Mouse (Mus musculus) ES-Bruce4 (cell line): ENCODE measurements around the gene Selenon. TPM values are rescaled to one million over a fixed set of nuclear protein-coding genes. Genes with fewer than 3 reads are reported as not detected.

Experiments used
- H3K27ac ChIP-seq: 2 replicates; pipeline ENCODE4 v1.5.1; 2012; ENCODE audit warnings: low read length, inconsistent platforms; ENCODE audit not compliant: insufficient read depth
- H3K27me3 ChIP-seq: 2 replicates; pipeline ENCODE4 v1.6.1; 2012; ENCODE audit warnings: mild to moderate bottlenecking, low read length, inconsistent platforms; ENCODE audit not compliant: control insufficient read depth, poor library complexity, insufficient read depth, severe bottlenecking
- H3K36me3 ChIP-seq: 2 replicates; pipeline ENCODE4 v1.6.1; 2012; ENCODE audit warnings: inconsistent platforms, mild to moderate bottlenecking, low read length, moderate library complexity; ENCODE audit not compliant: control insufficient read depth, poor library complexity, insufficient read depth, severe bottlenecking
- H3K4me1 ChIP-seq: one replicate; pipeline ENCODE4 v1.8.1; 2011; ENCODE audit warnings: low read length; ENCODE audit not compliant: control insufficient read depth, insufficient read depth
- H3K4me3 ChIP-seq: 2 replicates; pipeline ENCODE4 v1.5.1; 2011; ENCODE audit warnings: low read depth, mild to moderate bottlenecking, low read length
- H3K9ac ChIP-seq: 2 replicates; pipeline ENCODE4 v1.6.1; 2012; ENCODE audit warnings: low read depth, mild to moderate bottlenecking, inconsistent platforms; ENCODE audit not compliant: poor library complexity, severe bottlenecking
- H3K9me3 ChIP-seq: replicated peaks from 2 replicates; pipeline ENCODE4 v1.6.1; 2012; ENCODE audit warnings: mild to moderate bottlenecking, low read length, inconsistent platforms; ENCODE audit not compliant: control insufficient read depth, poor library complexity, insufficient read depth, severe bottlenecking
- CTCF ChIP-seq: IDR thresholded peaks from one replicate; pipeline ENCODE4 v1.8.1; 2011; ENCODE audit warnings: low read depth, low read length
- EP300 ChIP-seq: IDR thresholded peaks from 2 replicates; pipeline ENCODE4 v1.6.1; 2011; ENCODE audit warnings: low read depth, low read length; ENCODE audit not compliant: insufficient read depth
- POLR2A ChIP-seq: IDR thresholded peaks from one replicate; pipeline ENCODE4 v1.8.1; 2011; ENCODE audit warnings: low read length; ENCODE audit not compliant: insufficient read depth
- polyA plus RNA-seq: library from polyadenylated mRNA; stranded (reverse); fragments of >200 nt; gene quantifications from 2 replicates; pipeline ENCODE4 v1.2.4, GENCODE M21; 2011; ENCODE audit warnings: low read depth; ENCODE audit not compliant: missing spikeins, insufficient read depth, insufficient read length

The Selenon gene
- polyA plus RNA-seq, 1 experiment: 21.6 TPM

DNA sequence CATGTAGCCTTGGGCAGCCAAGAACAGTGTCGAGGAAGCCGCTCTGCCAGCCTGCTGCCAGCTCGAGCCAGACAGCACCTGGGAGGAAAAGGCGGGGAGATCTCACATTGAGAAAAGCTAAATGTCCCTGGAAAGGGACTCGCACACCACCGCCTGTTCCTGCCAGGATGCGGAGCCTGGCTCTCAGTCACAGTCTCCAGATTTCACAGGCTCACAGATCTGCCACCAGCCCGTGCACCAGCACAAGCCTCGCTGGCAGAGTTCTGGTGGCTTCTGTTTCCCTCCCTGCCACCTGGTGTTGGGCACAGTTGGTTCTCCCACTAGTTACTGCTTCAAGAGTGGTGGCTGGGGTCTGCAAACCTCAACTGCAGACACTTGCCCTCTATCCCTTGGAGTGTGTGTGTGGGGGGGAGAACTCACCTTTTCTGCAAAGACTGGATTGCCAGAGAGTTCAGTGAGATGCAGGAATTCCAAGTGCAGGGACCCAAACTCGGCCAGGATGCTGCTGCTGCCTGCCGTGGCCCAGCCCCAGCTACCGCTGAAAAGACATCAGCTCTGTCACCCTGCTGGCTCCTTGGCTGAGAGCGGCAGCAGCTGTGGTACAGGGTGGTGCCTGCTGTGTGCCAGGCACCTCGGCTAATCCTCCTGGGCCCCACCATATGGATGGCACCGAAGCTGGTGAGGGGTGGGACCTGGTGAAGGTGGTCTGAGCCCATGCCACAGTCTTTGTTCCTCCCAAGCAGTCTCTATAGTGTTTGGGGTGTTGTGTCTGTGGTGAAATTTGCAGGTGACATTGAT is 28.6 kb upstream of the Selenon start:
- Histone ChIP-seq H3K36me3 (no peaks in the 10 kb centered on the region), H3K4me3 (no peak overlapping the region), H3K4me1 (no peaks in the 10 kb centered on the region), H3K27me3 (no peaks in the 10 kb centered on the region), H3K27ac (no peak overlapping the region), H3K9ac (no peak overlapping the region), H3K9me3 (no peaks in the 10 kb centered on the region)
- TF ChIP-seq EP300 (no peak), POLR2A (no peak), CTCF (no peak)

DNA sequence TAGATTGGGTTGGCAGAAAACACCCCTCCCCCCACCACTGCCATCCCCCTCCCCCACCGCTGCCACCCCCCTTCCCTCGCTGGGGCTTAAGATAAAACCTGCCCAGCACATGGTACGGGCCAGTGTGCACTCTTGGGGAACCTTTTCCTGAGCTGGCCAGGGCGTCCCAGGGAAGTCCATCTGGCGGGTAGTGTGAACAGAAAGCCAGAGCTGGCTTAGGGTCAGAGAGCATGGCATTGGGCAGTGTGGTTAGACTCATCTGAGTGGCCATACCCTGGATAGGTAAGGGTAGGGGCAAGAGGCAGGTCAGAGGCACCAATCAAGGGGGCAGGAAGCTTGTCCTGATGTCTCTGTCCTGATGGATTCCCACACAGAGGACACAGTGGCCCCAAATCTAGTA is 27.7 kb upstream of the Selenon start:
- Histone ChIP-seq H3K9me3 (no peaks in the 10 kb centered on the region), H3K4me1 (no peaks in the 10 kb centered on the region), H3K4me3 (no peak overlapping the region), H3K27ac (no peak overlapping the region), H3K27me3 (no peaks in the 10 kb centered on the region), H3K9ac (no peak overlapping the region), H3K36me3 (no peaks in the 10 kb centered on the region)
- TF ChIP-seq EP300 (no peak), CTCF (no peak), POLR2A (no peak)

DNA sequence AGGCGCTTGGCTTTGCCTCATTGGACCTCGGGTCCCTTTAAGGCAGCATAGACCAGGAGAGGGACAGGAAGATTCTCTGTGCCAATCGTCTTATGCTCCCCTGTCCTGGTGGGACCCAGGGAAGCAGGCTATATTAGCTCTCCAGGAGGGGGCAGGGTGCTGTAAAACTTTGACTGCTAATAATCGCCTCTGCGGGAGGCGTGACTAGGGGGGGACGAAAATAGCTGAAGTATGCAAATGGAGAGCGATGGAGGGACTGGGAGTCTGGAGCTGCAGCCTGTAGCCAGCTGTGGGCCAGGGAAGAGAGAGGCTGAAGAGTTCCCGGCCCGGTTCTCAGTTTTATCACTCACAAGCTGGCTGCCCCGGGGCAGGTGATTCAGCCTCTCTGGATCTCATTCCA is 27.2 kb upstream of the Selenon start:
- TF ChIP-seq EP300 (no peak), POLR2A (no peak)
- Histone ChIP-seq H3K27ac (no peak overlapping the region), H3K27me3 (no peaks in the 10 kb centered on the region), H3K4me3 (no peak overlapping the region), H3K9me3 (no peaks in the 10 kb centered on the region), H3K4me1 (no peaks in the 10 kb centered on the region), H3K9ac (no peak overlapping the region), H3K36me3 (no peaks in the 10 kb centered on the region)

DNA sequence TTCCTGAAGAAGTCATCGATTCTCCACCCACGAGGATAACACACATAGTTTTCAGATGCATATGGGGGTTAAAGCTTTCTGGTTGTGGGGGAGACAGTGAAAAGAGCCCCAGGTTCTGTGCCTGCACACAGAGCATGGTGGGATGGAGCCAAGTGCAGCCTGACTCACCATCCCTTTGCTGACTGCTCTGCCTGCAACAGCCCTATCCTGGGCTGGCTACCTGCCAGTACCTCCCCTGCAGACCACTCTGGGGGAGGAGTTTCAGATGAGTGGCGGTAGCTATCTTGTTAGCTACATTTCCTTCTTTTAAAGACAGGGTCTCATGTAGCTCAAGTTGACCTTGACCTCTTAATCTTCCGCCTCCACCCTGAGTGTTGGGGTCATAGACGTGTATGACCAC is 26.4 kb upstream of the Selenon start:
- no peak overlapping the region for H3K27ac ChIP-seq
- H3K27me3 ChIP-seq: no peaks in the 10 kb centered on the region
- H3K9ac ChIP-seq: no peak overlapping the region
- H3K4me3 ChIP-seq: no peak overlapping the region
- no peak for TF ChIP-seq POLR2A
- TF ChIP-seq EP300: no peak
- TF ChIP-seq CTCF: no peak
- H3K9me3 ChIP-seq: no peaks in the 10 kb centered on the region
- H3K4me1 ChIP-seq: no peaks in the 10 kb centered on the region
- no peaks in the 10 kb centered on the region for H3K36me3 ChIP-seq

DNA sequence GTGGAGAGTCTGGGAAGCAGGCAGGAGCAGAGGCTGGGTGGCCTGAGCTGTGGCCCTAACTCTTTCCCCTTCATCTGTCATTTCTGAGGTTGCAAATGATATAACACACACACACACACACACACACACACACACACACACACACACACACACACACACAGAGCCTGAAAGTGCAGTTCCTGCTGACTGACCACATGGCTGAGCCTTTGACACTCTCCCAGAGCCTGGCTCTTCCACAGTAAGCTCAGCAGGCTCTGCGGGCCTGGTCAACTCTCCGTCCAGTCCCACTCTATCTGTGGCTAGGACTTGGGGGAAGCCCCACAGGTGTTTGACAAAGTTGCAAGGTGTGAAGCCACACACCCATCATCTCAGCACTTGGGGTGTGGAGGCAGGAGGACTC is 25.3 kb upstream of the Selenon start:
- H3K9ac ChIP-seq: no peak overlapping the region
- H3K27ac ChIP-seq: no peak overlapping the region
- H3K4me1 ChIP-seq: no peaks in the 10 kb centered on the region
- H3K4me3 ChIP-seq: no peak overlapping the region
- TF ChIP-seq POLR2A: no peak
- no peak for TF ChIP-seq CTCF
- TF ChIP-seq EP300: no peak
- H3K36me3 ChIP-seq: no peaks in the 10 kb centered on the region
- H3K27me3 ChIP-seq: no peaks in the 10 kb centered on the region
- H3K9me3 ChIP-seq: no peaks in the 10 kb centered on the region

DNA sequence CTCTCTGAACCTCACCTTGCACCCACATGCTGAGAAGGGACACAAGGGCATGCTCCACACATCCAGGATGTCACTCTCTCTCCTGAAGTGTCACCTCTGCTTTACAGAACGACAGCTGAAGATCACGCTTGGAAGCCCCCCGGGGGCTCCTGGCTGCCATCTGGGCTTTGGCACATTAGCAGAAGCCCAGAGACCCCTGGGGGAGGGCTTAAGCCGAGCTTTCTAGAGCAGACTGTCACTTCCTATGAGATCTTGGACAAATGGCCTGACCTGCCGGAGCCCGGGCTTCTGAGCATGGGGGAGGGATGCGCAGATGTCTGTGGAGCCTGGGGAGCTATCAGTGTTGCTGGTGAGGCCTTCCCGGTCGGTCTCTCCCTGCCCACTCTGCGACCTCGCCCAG is 23.5 kb upstream of the Selenon start:
- Histone ChIP-seq H3K4me1 (no peaks in the 10 kb centered on the region), H3K36me3 (no peaks in the 10 kb centered on the region), H3K9me3 (no peaks in the 10 kb centered on the region), H3K27ac (no peak overlapping the region), H3K27me3 (no peaks in the 10 kb centered on the region), H3K4me3 (no peak overlapping the region), H3K9ac (no peak overlapping the region)
- no peak for TF ChIP-seq POLR2A
- TF ChIP-seq EP300: no peak
- TF ChIP-seq CTCF: no peak
